Mouse (Mus musculus) adrenal gland, adult 10 weeks (tissue): Measurements from ENCODE around the gene Il1rl2. TPM values are rescaled to one million over a fixed set of nuclear protein-coding genes. Genes with fewer than 3 reads are reported as not detected.

Source experiments
- polyA plus RNA-seq: library from polyadenylated mRNA; stranded (reverse); fragments of 350-450 nt; fragmentation: Illumina TruSeq; extraction: RNeasy Lipid Tissue Mini Kit (QIAGEN cat#74804); gene quantifications from one replicate; pipeline ENCODE4 v1.2.3, GENCODE M21; 2014; ENCODE audit warnings: low read depth, low replicate concordance

The Il1rl2 gene
- polyA plus RNA-seq, result 3.3 TPM

GRCm38 (mm10) chr1:40324457-40324856 is at the start of gene Il1rl2:
Il1rl2 (plus strand) TSS chr1:40324610.

Other genes starting within 250 kb of the Il1rl2 start
- 9.9 TPM for gene Il1r1, start 99.5 kb upstream of the Il1rl2 start, polyA plus RNA-seq
- 2.6 TPM for gene Il1rl1, start 105.0 kb downstream of the Il1rl2 start, polyA plus RNA-seq
- gene Il18r1, start 140.9 kb downstream of the Il1rl2 start, polyA plus RNA-seq, result 0.82 TPM
- 0.64 TPM for gene Il18rap, start 190.8 kb downstream of the Il1rl2 start, polyA plus RNA-seq